Mouse (Mus musculus) cortical plate, adult 2 months (tissue): Measurements from ENCODE around the gene Anxa5. TPM values are rescaled to one million over a fixed set of nuclear protein-coding genes. Genes with fewer than 3 reads are reported as not detected.

Experiments
- H3K27ac ChIP-seq: fragments of 200-500 bp; 2 replicates; pipeline ENCODE4 v1.5.1; 2012; ENCODE audit warnings: low read length, control low read depth, inconsistent platforms; ENCODE audit not compliant: insufficient read depth
- H3K4me1 ChIP-seq: fragments of 200-500 bp; 2 replicates; pipeline ENCODE4 v1.6.1; 2011; ENCODE audit warnings: low read length; ENCODE audit not compliant: control insufficient read depth, insufficient read depth
- H3K4me3 ChIP-seq: fragments of 200-500 bp; 2 replicates; pipeline ENCODE4 v1.5.1; 2011; ENCODE audit warnings: mild to moderate bottlenecking, low read length, control low read depth; ENCODE audit not compliant: insufficient read depth
- CTCF ChIP-seq: fragments of 200-500 bp; IDR thresholded peaks from 2 replicates; pipeline ENCODE4 v1.5.1; 2011; ENCODE audit warnings: mild to moderate bottlenecking, control low read depth, low read length; ENCODE audit not compliant: insufficient read depth; ENCODE audit errors: extremely low read depth
- POLR2A ChIP-seq: fragments of 200-500 bp; IDR thresholded peaks from 2 replicates; pipeline ENCODE4 v1.6.1; 2011; ENCODE audit warnings: mild to moderate bottlenecking, low read length, control low read depth; ENCODE audit not compliant: insufficient read depth; ENCODE audit errors: extremely low read depth
- polyA plus RNA-seq: library from polyadenylated mRNA; depleted of rRNA; stranded (reverse); fragments of >200 nt; gene quantifications from 2 replicates; pipeline ENCODE4 v1.2.3, GENCODE M21; 2012

Gene Anxa5
- polyA plus RNA-seq, 1 experiment, result 118 TPM

- TF ChIP-seq CTCF (no peak), POLR2A (no peak)
- Histone ChIP-seq H3K4me3 (no peak overlapping the region), H3K4me1 (peaks cover 10% of the 10 kb centered on the region), H3K27ac (no peak overlapping the region)
Observed at GRCm38 (mm10) chr3:36455566-36455965, 20.1 kb downstream of the Anxa5 start.

- TF ChIP-seq POLR2A (no peak), CTCF (no peak)
- Histone ChIP-seq H3K27ac (no peak overlapping the region), H3K4me3 (no peak overlapping the region), H3K4me1 (peaks cover 8% of the 10 kb centered on the region)
Observed at GRCm38 (mm10) chr3:36455124-36455523, 20.6 kb downstream of the Anxa5 start.

GRCm38 (mm10) chr3:36452502-36452901 lies 23.2 kb downstream of the Anxa5 start:
- no peak overlapping the region for H3K4me3 ChIP-seq

GRCm38 (mm10) chr3:36449292-36450165 lies 26.2 kb downstream of the Anxa5 start:
- no peak overlapping the region for H3K4me3 ChIP-seq
- TF ChIP-seq POLR2A (no peak), CTCF (no peak)
- H3K4me1 ChIP-seq, result no peaks in the 10 kb centered on the region
- no peak overlapping the region for H3K27ac ChIP-seq

More at GRCm38 (mm10) chr3:36452502-36452901, 23.2 kb downstream of the Anxa5 start:
- no peak overlapping the region for H3K27ac ChIP-seq
- H3K4me1 ChIP-seq, result peaks cover 6% of the 10 kb centered on the region
- TF ChIP-seq CTCF (no peak), POLR2A (no peak)

GRCm38 (mm10) chr3:36446918-36447317 lies 28.8 kb downstream of the Anxa5 start:
- H3K27ac ChIP-seq, result no peak overlapping the region
- no peaks in the 10 kb centered on the region for H3K4me1 ChIP-seq
- no peak for TF ChIP-seq POLR2A
- TF ChIP-seq CTCF, result no peak
- no peak overlapping the region for H3K4me3 ChIP-seq

- Histone ChIP-seq H3K27ac (no peak overlapping the region), H3K4me3 (no peak overlapping the region), H3K4me1 (no peaks in the 10 kb centered on the region)
- TF ChIP-seq POLR2A (no peak), CTCF (no peak)
Observed at GRCm38 (mm10) chr3:36446506-36446905, 29.2 kb downstream of the Anxa5 start.

GRCm38 (mm10) chr3:36446041-36446440 lies 29.7 kb downstream of the Anxa5 start:
- no peaks in the 10 kb centered on the region for H3K4me1 ChIP-seq
- H3K4me3 ChIP-seq, result no peak overlapping the region
- TF ChIP-seq CTCF (no peak), POLR2A (no peak)
- no peak overlapping the region for H3K27ac ChIP-seq

GRCm38 (mm10) chr3:36442426-36442825 lies 33.3 kb downstream of the Anxa5 start:
- no peak overlapping the region for H3K4me3 ChIP-seq
- TF ChIP-seq CTCF (peak; percentile 53), POLR2A (no peak)
- no peak overlapping the region for H3K27ac ChIP-seq
- H3K4me1 ChIP-seq, result peaks cover 2% of the 10 kb centered on the region; the same call in 1 of the 2 replicates

- no peak overlapping the region for H3K4me3 ChIP-seq
- no peak overlapping the region for H3K27ac ChIP-seq
- peaks cover 2% of the 10 kb centered on the region; the same call in 1 of the 2 replicates for H3K4me1 ChIP-seq
- TF ChIP-seq POLR2A, result no peak
- TF ChIP-seq CTCF, result no peak
Observed at GRCm38 (mm10) chr3:36440280-36440679, 35.4 kb downstream of the Anxa5 start.

- H3K4me3 ChIP-seq, result no peak overlapping the region
- no peaks in the 10 kb centered on the region for H3K4me1 ChIP-seq
- no peak for TF ChIP-seq CTCF
- no peak for TF ChIP-seq POLR2A
- H3K27ac ChIP-seq, result no peak overlapping the region
Observed at GRCm38 (mm10) chr3:36430360-36430759, 45.3 kb downstream of the Anxa5 start.
